Mouse (Mus musculus): Measurements from ENCODE around the gene Rftn2.

Gene Rftn2

GRCm38 (mm10) chr1:55226011-55226857, at the start of gene Rftn2:
Rftn2 (minus strand) TSS chr1:55226782.
- DNase-seq (ENCODE audit: low spot score in 2 of 2) = peak; percentile 14 to 34

DNA sequence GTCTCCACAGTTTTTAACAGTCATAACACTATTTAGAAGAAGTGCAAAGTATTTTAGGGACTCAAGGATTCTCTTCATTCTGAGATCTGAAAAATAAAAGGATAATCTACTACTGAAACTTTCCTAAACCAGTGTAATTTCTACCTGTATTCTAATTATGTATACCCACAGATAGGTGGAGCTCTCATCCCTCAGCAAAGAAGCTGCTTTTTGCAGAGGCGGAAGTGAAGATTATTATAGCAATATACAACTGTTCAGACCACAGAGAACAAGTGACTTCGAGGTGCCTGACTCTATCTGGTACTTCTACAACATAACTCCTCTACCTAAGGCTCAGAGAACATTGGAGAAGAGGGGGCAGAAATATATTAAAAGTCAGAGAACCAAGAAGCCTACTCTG, 38.9 kb upstream of the Rftn2 start:
- no peak for DNase-seq (ENCODE audit: low spot score in 2 of 2)

- no peak for DNase-seq (ENCODE audit: low spot score in 2 of 2)
Observed at GRCm38 (mm10) chr1:55264385-55264784, 37.8 kb upstream of the Rftn2 start.

- no peak for DNase-seq (ENCODE audit: low spot score in 2 of 2)
Observed at GRCm38 (mm10) chr1:55246374-55246773, 19.8 kb upstream of the Rftn2 start.

- DNase-seq (ENCODE audit: low spot score in 2 of 2) = peak in 1 of 2 experiments; percentile 52
Observed at GRCm38 (mm10) chr1:55239237-55239636, 12.7 kb upstream of the Rftn2 start.

- DNase-seq (ENCODE audit: low spot score in 2 of 2) = no peak
Observed at GRCm38 (mm10) chr1:55238496-55238895, 11.9 kb upstream of the Rftn2 start.

GRCm38 (mm10) chr1:55237643-55238161, 11.1 kb upstream of the Rftn2 start:
- peak in 1 of 2 experiments; percentile 28 for DNase-seq (ENCODE audit: low spot score in 2 of 2)

DNA sequence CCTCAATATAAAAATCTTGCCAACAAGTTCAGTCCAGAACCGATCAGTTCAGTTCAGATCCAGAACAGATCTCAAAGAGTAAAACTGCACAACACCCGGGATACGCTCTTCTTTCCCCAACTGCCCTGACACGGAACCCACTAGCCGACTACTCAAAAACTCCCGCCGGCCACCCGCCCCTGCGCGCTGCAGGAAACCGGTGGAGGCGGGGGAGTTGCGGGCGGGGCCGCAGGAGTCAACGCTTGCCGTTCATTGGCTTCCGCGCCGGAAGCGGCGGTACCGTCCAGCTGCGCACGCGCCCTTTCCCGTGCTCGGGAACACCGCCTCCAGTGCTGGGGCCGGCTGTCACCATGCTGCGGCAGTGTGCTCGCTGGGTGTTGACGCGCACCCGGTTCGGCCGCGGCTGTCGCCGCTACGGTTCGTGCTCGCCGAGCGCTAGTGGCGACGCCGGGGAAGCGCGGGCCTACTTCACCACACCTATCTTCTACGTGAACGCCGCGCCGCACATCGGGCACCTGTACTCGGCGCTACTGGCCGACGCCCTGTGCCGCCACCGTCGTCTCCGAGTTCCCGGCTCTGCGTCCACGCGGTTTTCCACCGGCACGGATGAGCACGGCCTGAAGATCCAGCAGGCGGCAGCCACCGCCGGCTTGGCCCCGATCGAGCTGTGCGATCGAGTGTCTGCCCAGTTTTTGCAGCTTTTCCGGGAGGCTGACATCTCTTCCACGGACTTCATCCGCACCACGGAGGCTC, 10.5 kb upstream of the Rftn2 start, which contains the start of gene Mars2:
Gene Mars2, plus strand, starts transcription at position 288 of the 753 bp plus-strand sequence.
- DNase-seq (ENCODE audit: low spot score in 2 of 2) = peak; percentile 95 to 96

GRCm38 (mm10) chr1:55236487-55236886, 9.9 kb upstream of the Rftn2 start:
- DNase-seq (ENCODE audit: low spot score in 2 of 2) = no peak

DNA sequence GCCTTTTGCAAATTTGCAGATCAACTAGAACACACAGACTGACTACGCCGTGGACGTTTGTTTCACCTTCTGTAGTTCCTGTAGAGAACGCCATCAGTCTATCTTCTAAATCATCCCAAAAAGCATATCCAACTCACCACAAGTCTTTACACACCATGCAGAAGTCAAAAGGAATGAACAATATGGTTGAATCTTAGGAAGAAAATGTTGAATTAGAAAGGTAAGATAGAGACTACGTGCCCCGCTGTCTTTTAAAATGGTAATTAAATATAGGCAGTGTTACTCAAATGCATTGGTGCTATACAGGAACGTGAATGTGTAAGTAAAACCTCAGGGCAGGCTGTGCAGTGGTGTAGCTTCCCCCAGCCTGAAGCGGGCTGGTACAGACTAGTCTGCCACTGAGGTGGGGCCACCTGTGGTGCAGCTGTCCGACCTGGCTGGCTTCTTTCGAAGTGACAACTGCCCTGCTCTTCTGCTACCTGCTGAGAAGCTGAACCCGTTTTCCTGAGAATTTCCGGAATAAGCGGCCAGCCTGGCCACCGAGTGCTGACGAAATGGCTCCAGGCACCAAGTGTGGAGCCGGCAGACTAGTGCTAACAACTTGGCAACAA, 8.4 kb upstream of the Rftn2 start:
- no peak for DNase-seq (ENCODE audit: low spot score in 2 of 2)

GRCm38 (mm10) chr1:55228256-55228884, 1.8 kb upstream of the Rftn2 start:
- DNase-seq (ENCODE audit: low spot score in 2 of 2) = no peak

DNA sequence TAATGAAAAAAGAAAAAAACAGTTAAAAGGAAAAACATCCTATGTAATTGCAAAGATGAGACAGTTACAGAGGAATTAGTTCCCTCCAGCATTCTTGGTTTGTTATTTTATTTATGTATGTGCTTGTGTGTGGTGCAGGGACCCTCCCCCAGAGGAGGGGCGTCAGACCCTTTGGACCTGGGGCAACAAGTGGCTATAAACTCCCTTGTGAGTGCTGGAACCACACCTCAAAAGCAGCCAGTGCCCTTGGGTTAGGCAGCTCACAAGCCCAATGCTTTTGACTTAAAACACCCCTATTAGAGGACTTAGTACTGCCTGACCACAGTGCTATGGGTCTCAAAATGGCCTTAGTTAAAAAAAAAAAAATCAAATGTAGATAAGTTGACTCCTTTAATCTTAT, 794 bp upstream of the Rftn2 start:
- DNase-seq (ENCODE audit: low spot score in 2 of 2) = no peak

- no peak for DNase-seq (ENCODE audit: low spot score in 2 of 2)
Observed at GRCm38 (mm10) chr1:55225398-55225797, 1.2 kb downstream of the Rftn2 start.

GRCm38 (mm10) chr1:55224111-55224510, 2.5 kb downstream of the Rftn2 start:
- DNase-seq (ENCODE audit: low spot score in 2 of 2) = no peak

GRCm38 (mm10) chr1:55223026-55223425, 3.6 kb downstream of the Rftn2 start:
- DNase-seq (ENCODE audit: low spot score in 2 of 2) = no peak

DNA sequence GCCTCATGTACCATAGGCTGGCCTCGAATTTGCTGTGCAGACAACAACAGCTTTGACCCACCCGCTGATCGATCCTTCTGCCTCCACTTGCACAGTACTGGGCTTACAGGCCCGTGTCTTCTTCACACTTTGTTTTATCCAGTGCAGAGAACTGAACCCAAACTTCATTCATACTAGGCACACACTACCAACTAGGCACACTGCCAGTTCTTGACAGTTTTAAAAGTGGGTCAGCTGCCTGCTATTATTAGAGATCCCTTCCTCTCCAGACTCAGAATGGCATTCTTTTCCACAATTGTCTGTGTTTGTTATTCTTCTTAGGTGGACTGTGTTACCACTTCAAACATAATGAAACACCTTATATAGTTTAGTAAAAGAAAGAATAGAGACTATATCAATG, 5.2 kb downstream of the Rftn2 start:
- DNase-seq (ENCODE audit: low spot score in 2 of 2) = peak in 1 of 2 experiments; percentile 50

- DNase-seq (ENCODE audit: low spot score in 2 of 2) = no peak
Observed at GRCm38 (mm10) chr1:55217191-55217590, 9.4 kb downstream of the Rftn2 start.

GRCm38 (mm10) chr1:55215185-55215813, 11.3 kb downstream of the Rftn2 start:
- no peak for DNase-seq (ENCODE audit: low spot score in 2 of 2)

DNA sequence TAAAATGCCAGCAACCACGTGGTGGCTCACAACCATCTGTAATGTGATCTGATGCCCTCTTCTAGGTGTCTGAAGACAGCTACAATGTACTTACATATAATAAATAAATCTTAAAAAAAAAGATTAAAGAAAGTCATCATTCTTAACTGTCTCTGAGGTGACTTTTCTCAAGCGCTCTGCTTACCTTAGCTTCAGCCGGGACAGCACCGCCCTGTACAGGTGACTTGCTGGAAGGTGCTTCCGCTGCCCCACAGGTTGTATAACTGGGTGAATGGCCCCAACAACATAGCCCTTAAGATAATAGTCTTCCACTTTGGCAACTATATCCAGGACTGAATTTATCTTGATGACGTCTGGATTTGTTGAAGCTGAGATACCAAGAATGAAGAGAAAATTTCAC, 12.6 kb downstream of the Rftn2 start:
- no peak for DNase-seq (ENCODE audit: low spot score in 2 of 2)

DNA sequence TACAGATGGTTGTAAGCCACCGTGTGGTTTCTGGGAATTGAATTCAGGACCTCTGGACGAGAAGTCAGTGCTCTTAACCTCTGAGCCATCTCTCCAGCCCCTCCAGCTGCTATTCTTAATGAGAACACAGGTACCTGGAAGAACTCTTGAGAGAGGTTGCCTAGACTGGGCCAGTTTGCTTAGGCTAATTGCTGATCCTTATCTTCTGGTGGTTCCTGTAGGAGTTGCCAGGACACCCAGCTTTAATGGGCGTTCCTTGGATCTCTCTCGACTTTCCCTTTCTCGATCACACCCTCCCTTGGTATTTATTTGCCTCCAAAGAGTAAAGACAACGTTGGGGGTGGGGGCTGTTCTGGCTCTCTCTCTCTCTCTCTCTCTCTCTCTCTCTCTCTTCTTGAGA, 13.1 kb downstream of the Rftn2 start:
- DNase-seq (ENCODE audit: low spot score in 2 of 2) = no peak

GRCm38 (mm10) chr1:55212771-55213170, 13.8 kb downstream of the Rftn2 start:
- DNase-seq (ENCODE audit: low spot score in 2 of 2) = no peak

All from frontal cortex, postnatal 36 days (tissue).